Mouse (Mus musculus): ENCODE measurements around the gene Kirrel3.

DNA sequence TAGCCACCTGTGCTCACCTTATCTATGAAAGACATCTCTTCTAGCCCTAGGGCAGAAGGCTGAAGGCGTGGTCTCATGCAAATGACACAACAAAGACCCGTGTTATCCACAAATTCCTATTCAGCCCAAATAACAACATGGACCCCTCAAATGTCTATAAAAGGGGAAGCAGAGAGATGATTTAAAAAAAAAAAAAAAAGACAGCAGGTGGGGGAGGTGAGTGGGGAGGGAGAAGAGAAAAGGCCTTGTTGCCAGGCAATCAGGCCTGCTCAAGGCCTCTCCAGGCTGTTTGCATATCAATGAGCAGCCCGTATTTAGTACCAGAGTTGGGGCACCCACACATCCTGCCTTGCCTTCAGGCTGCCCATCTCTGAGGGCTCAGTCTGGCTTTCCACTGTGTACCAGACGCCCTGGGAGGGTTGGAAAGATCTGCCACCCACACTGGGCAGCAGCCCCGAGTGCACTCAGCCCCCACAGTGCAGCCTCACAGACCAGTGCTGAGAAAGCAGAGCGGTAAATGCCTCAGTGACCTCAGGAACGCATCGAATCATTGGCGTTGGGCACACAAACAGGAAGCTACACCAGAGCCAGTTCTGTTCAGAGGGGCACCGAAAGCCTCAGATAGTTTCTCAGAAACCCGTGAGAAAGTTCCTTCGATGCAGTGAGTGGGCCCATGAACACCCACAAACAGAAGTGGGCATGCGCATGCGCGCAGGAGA lies 510.1 kb downstream of the Kirrel3 start:
- no peak for TF ChIP-seq CTCF (IDR thresholded peaks at IDR 0.05; ENCODE audit: low read depth)
- TF ChIP-seq EP300 (IDR thresholded peaks at IDR 0.05; ENCODE audit: low read depth), result no peak
